Mouse (Mus musculus): ENCODE results near the gene Camk1d.

DNA sequence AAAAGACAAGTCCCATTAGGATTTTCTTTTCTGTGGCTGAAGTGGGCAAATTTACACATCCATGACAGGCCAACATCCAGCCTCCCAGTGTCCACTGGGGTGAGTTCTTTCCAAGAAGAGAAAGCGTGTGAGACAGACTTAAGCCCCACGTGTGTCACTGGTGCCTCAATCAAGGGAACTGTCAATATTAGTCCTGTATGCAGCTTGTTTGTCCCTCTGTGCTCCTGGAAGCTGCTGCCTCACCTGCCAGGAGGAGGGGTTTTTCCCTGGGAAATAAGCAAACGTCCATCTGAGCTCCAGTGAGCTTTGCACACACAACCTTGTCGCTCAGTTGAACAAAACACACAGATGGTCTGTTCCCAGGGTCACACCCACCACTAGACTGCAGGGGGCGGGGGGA is 124.2 kb downstream of the Camk1d start:
- no peak for TF ChIP-seq POLR2A (IDR thresholded peaks at IDR 0.05; ENCODE audit: extremely low read depth, insufficient read depth, low read length)
- no peak for TF ChIP-seq CTCF (IDR thresholded peaks at IDR 0.05; ENCODE audit: low read depth, low read length)
